Mouse (Mus musculus) lung, embryonic 16.5 days (tissue): ENCODE data around the gene Tepp. TPM values are rescaled to one million over a fixed set of nuclear protein-coding genes. Genes with fewer than 3 reads are reported as not detected.

Experiments used
- ATAC-seq: fragments of 200-750 bp; cut with Nextera tagmentation; 2 replicates; pipeline ENCODE4 v1.8.0; 2017; ENCODE audit warnings: low read depth, mild to moderate bottlenecking, moderate library complexity
- H3K27ac ChIP-seq: fragments of 300-500 bp; sonication (generic); 2 replicates; pipeline ENCODE4 v1.5.1; 2014; ENCODE audit warnings: mild to moderate bottlenecking, control low read depth, low read length
- H3K27me3 ChIP-seq: fragments of 300-500 bp; sonication (generic); 2 replicates; pipeline ENCODE4 v1.6.1; 2014; ENCODE audit warnings: low read depth, low read length, mixed read lengths; ENCODE audit not compliant: control insufficient read depth, insufficient read depth
- H3K36me3 ChIP-seq: fragments of 300-500 bp; sonication (generic); 2 replicates; pipeline ENCODE4 v1.6.1; 2014; ENCODE audit warnings: low read length; ENCODE audit not compliant: control insufficient read depth, insufficient read depth
- H3K4me1 ChIP-seq: fragments of 300-500 bp; sonication (generic); replicated peaks from 2 replicates; pipeline ENCODE4 v1.6.1; 2014; ENCODE audit warnings: low read length, mixed read lengths; ENCODE audit not compliant: control insufficient read depth, insufficient read depth
- H3K4me2 ChIP-seq: fragments of 300-500 bp; sonication (generic); 2 replicates; pipeline ENCODE4 v1.6.1; 2014; ENCODE audit warnings: low read depth, low read length, control low read depth
- H3K4me3 ChIP-seq: fragments of 300-500 bp; sonication (generic); 2 replicates; pipeline ENCODE4 v1.5.1; 2014; ENCODE audit warnings: mild to moderate bottlenecking, low read length, control low read depth
- H3K9ac ChIP-seq: fragments of 300-500 bp; sonication (generic); 2 replicates; pipeline ENCODE4 v1.6.1; 2014; ENCODE audit warnings: low read length, control low read depth
- H3K9me3 ChIP-seq: fragments of 300-500 bp; sonication (generic); 2 replicates; pipeline ENCODE4 v1.6.1; 2016; ENCODE audit warnings: low read length; ENCODE audit not compliant: control insufficient read depth
- WGBS: fragments of 180-500 bp; shearing (Covaris S2); extraction: QIAGEN DNeasy Blood & Tissue Kit; methylation state at CpG from one replicate; pipeline ENCODE4 v1.1.7; 2014; 5-methylcytosine and 5-hydroxymethylcytosine counted together
- polyA plus RNA-seq: library from polyadenylated mRNA; unstranded; fragments of >200 nt; fragmentation: Nextera tagmentation; extraction: Ambion mirVana; gene quantifications from 2 replicates; pipeline ENCODE4 v1.2.1, GENCODE M21; 2015

The Tepp gene
- polyA plus RNA-seq, 1 experiment from 2014 or later = 0.45 TPM

DNA sequence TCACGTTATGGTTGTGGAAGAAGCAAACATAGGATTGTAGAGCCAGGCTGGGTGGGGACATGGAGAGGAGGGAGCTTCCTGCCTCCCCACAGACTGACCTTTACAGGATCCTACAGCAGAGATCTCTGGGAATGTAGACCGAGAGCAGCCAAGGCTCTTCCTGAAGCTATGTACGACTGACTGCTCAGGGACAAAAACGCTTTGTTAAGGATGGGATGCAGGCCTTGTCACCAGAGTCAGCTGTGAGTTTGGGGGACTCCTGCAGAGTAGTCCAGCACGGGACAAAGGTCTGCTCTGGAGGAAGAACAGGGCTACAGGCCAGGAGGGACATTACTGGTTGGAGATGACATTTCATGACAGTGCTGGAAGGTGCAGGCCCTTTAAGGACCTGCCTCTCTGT lies 14.3 kb downstream of the Tepp start:
- Histone ChIP-seq H3K9me3 (no peaks in the 10 kb centered on the region), H3K27ac (no peak overlapping the region), H3K36me3 (peaks cover 37% of the 10 kb centered on the region), H3K4me1 (peaks cover 11% of the 10 kb centered on the region), H3K4me2 (no peak overlapping the region), H3K9ac (no peak overlapping the region), H3K4me3 (no peak overlapping the region), H3K27me3 (no peaks in the 10 kb centered on the region)
- ATAC-seq = no peak
- 37% methylated on average over 5 of the region's 5 CpGs for WGBS

DNA sequence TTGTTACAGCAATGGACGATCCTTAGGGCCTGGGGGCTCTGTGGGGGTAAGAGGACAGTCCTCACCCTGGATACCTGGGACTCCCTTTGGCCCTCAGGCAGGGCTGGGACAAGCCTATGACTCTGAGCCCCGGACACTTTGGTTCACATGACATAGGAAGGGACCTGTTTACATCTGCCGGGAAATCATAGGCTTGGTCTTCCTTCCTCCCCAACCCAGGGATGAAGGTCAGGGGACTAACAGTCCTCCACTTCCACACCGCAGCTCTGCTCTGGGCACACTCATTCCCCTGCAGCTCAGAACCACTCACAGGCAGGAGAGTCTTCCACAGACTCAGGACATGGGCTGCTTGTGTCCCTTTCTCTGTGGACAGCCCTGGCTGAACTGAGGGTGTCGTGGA lies 16.5 kb downstream of the Tepp start:
- peaks cover 12% of the 10 kb centered on the region for H3K4me1 ChIP-seq
- WGBS = 79% methylated on average over 5 of the region's 5 CpGs
- no peak overlapping the region for H3K9ac ChIP-seq
- H3K27me3 ChIP-seq = no peaks in the 10 kb centered on the region
- H3K4me2 ChIP-seq = no peak overlapping the region
- no peak overlapping the region for H3K4me3 ChIP-seq
- no peak overlapping the region for H3K27ac ChIP-seq
- no peak for ATAC-seq
- no peaks in the 10 kb centered on the region for H3K9me3 ChIP-seq
- H3K36me3 ChIP-seq = peaks cover 37% of the 10 kb centered on the region

DNA sequence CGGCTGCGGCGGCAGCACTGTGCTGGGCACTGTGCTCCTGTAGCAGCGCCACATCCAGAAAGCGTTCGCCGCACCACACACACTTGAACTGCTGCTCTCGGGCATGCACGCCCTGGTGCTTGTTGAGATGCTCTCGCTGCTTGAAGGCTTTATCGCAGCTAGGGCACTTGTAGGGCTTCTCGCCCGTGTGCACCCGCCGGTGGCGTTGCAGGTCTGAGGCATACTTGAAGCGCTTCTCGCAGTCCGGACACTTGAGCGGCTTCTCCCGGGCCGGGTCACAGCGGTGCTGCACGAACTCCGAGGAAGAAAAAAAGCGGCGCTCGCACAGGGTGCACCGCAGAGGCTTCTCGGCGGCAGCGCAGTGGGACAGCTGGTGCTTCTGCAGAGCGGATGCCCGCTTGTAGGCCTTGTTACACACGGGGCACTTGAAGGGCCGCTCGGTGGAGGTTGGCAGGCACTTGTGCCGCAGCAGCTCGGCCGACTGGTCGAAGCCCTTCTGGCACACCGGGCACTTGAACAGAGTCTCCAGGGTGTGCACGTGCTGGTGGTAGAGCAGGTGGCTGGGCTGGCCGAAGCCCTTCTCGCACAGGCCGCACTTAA lies 17.6 kb downstream of the Tepp start:
- peaks cover 37% of the 10 kb centered on the region for H3K36me3 ChIP-seq
- WGBS = 85% methylated on average over 46 of the region's 46 CpGs
- ATAC-seq = no peak

DNA sequence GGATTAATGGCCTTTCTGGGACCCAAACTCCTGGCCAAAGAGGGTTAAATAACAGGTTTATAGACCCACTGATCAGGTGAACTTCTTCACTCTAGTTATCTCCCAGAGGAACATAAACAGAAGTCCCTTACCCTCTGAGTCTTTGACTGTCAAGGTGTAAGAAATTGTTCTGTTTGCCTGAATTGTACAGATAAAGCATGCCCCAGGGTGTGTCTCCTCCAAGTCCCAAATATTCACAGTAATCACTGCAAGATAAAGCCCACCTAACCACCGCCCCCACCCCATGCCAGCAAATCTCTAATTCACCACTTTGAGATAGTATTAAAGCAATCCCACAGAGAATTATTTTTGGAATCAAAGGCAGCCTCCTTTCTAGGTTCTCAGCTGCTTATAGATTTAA lies 20.0 kb downstream of the Tepp start:
- H3K4me3 ChIP-seq = peak overlapping the region; percentile 91
- H3K27me3 ChIP-seq = no peaks in the 10 kb centered on the region
- peaks cover 15% of the 10 kb centered on the region for H3K4me1 ChIP-seq
- WGBS = 61% methylated on average over 1 of the region's 1 CpGs
- H3K27ac ChIP-seq = peak overlapping the region; percentile 98
- no peak for ATAC-seq
- peak overlapping the region; percentile 93 for H3K9ac ChIP-seq
- H3K36me3 ChIP-seq = peaks cover 40% of the 10 kb centered on the region
- H3K4me2 ChIP-seq = peak overlapping the region; percentile 55
- H3K9me3 ChIP-seq = no peaks in the 10 kb centered on the region

More for the DNA sequence above, 17.6 kb downstream of the Tepp start:
- Histone ChIP-seq H3K4me2 (no peak overlapping the region), H3K27ac (no peak overlapping the region), H3K9me3 (no peaks in the 10 kb centered on the region), H3K27me3 (no peaks in the 10 kb centered on the region), H3K4me3 (no peak overlapping the region), H3K4me1 (peaks cover 15% of the 10 kb centered on the region), H3K9ac (no peak overlapping the region)

DNA sequence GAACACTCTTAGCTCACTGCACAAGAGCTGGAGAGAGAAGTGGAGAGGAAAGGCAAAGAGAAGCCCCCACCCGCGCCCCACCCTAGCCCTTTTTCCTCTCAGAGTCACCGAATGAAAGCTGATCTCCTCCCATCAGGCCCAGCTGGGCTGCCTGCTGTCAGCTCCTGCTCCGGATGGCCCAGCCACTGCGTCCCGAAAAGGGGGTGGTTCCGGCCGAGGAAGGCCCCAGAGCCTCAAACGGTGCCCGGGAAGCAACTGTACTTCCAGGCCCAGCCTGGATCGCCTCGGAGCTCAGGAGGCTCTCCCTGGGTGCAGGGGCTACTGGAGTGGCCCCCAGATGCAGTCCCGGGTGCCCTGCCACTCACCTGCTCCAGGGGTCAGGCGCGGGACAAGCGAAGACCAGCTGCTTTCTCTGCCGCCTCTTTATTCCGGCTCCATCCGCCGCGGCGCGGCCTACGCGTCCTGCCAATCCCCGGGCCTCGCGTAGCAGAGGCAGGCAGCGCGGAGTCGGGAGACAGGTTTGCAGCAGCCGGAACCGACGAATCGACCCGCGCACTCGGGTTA lies 20.9 kb downstream of the Tepp start:
- 0% methylated on average over 38 of the region's 38 CpGs for WGBS

DNA sequence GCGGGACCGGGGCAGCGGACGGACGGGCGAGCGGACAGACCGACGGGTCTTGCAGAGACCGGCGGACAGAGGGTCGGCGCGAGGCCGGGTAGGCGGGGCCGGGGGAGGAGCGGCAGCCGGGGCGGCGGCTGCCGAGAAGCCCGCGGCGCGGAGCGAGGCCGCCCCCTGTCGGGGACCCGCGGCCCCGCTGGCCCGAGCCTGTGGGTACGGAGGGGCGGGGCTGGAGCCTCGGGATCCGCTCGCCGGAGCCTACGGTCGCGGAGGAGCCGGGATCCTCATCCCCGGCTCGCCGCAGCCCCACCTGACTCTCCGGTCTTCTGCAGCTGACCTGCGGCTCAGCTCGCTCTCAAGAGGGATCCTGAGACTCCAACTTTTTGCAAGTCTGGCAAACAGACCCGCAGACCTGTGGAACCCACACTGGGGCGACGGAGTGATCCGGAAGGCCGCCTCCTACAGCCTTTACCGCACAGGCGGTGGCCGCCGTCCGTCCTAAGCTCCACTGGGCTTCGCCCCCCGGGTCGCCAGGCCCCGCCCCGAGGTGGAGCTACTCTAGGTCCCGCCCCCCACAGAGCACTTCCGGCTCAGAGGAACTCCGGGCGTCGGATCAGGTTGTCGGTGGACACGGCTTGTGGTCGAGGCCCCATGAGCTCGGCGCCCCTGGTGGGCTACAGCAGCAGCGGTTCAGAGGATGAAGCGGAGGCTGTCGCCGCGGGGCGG lies 21.5 kb downstream of the Tepp start, which contains the start of the genes Zfp319 and Usb1:
Gene Zfp319 (minus strand): TSS at position 231 of the 717 bp plus-strand sequence.
Gene Usb1 (plus strand): TSS at position 565 of the 717 bp plus-strand sequence.
- peak within 1 kb of the TSS; percentile 55 for H3K4me2 ChIP-seq
- 0% methylated on average over 44 of the region's 80 CpGs for WGBS
- H3K4me1 ChIP-seq = peaks cover 15% of the 10 kb centered on the region
- peak; percentile 95 for ATAC-seq
- H3K4me3 ChIP-seq = peak within 1 kb of the TSS; percentile 91
- H3K9me3 ChIP-seq = no peaks in the 10 kb centered on the region
- H3K27ac ChIP-seq = peak within 1 kb of the TSS; percentile 98
- no peaks in the 10 kb centered on the region for H3K27me3 ChIP-seq
- H3K9ac ChIP-seq = peak within 1 kb of the TSS; percentile 93
- H3K36me3 ChIP-seq = peaks cover 34% of the 10 kb centered on the region

More for the DNA sequence above, 20.9 kb downstream of the Tepp start:
- no peaks in the 10 kb centered on the region for H3K27me3 ChIP-seq
- peak overlapping the region; percentile 55 for H3K4me2 ChIP-seq
- H3K9me3 ChIP-seq = no peaks in the 10 kb centered on the region
- peak; percentile 54 for ATAC-seq
- peak overlapping the region; percentile 93 for H3K9ac ChIP-seq
- peak overlapping the region; percentile 91 for H3K4me3 ChIP-seq
- peaks cover 38% of the 10 kb centered on the region for H3K36me3 ChIP-seq
- peaks cover 15% of the 10 kb centered on the region for H3K4me1 ChIP-seq
- peak overlapping the region; percentile 98 for H3K27ac ChIP-seq

DNA sequence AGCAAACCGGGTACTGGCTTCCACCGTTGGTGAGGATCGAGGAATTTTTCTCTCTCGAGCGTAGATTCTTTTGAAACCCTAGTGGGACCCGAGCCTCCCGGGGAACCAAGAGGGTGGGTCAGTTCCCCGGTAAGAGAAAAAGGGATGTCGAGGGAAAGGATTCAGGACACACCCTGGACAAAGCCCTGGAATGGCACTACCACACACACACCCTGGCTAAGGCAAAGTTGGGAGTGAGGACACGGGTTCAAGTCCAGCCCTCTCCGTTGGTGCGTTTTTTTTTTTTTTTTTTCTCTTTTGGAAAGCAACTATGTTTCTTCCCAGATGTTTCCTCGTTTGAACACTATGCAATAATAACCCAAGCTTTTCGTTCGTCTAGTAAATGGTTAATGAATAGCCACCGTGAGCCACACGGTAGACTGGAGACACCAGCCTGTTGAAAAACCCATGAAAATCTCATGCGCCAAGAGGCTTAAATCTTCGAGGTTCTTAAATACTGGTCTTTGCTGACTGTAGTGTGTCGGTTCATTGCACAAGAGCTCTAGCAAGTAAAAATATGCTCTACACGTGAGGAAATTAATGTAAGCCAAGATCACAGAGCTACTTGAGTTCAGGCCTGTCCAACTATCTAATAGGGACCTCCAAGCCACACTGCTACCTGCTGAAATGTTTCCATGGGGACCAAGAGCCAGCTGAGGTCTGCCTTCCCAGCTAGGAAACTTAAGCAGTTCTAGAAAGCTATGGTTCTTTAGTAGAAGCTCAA lies 22.3 kb downstream of the Tepp start:
- no peak for ATAC-seq
- H3K36me3 ChIP-seq = peaks cover 30% of the 10 kb centered on the region
- H3K27ac ChIP-seq = peak overlapping the region; percentile 98
- peak overlapping the region; percentile 91 for H3K4me3 ChIP-seq
- H3K27me3 ChIP-seq = no peaks in the 10 kb centered on the region
- WGBS = 11% methylated on average over 21 of the region's 21 CpGs
- H3K4me1 ChIP-seq = peaks cover 15% of the 10 kb centered on the region
- peak overlapping the region; percentile 55 for H3K4me2 ChIP-seq
- peak overlapping the region; percentile 93 for H3K9ac ChIP-seq
- H3K9me3 ChIP-seq = no peaks in the 10 kb centered on the region

DNA sequence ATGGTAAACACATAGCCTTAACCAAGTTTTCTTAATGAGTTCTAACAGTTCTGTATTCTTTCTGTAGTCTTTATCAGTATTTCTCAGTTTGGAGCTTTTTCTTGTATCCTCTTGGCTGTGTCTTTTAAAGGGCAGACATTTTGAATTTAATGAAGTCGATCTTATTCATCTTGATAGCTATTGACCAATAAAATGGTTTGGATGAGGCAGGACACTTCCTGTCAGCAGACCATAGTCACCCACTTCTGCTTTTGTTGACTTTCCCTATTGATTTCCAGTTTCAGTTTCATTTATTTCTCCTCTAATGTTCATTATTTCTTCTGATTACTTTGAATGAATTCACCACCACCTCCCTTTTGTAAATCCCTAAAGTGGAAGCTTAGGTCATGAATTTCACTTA lies 25.3 kb downstream of the Tepp start:
- ATAC-seq = no peak
- H3K27me3 ChIP-seq = no peaks in the 10 kb centered on the region
- H3K4me2 ChIP-seq = no peak overlapping the region
- H3K4me1 ChIP-seq = peaks cover 5% of the 10 kb centered on the region
- H3K9me3 ChIP-seq = no peaks in the 10 kb centered on the region
- no peak overlapping the region for H3K27ac ChIP-seq
- H3K4me3 ChIP-seq = no peak overlapping the region
- H3K9ac ChIP-seq = no peak overlapping the region
- peaks cover 11% of the 10 kb centered on the region for H3K36me3 ChIP-seq
- WGBS = 86% methylated on average over 1 of the region's 1 CpGs

DNA sequence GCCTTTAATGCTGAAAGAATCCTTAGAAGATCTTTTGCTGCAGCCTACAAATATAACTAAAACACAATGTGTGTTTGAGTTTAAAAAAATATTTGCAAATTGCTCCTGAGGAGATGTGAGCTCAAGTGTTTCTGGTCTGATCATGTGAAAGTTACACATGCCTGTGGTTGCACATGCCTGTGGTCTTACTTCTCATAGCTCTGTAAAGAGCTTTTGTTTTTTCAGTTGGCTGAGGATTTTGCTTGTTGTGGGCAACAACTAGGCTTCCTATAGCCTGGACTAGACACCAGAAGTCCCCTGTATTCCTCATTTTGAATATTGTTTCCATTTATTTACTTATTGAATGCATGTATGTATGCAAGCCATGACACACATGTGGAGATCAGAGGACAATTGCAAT lies 26.0 kb downstream of the Tepp start:
- Histone ChIP-seq H3K36me3 (peaks cover 14% of the 10 kb centered on the region), H3K9me3 (no peaks in the 10 kb centered on the region), H3K27me3 (no peaks in the 10 kb centered on the region), H3K27ac (no peak overlapping the region), H3K4me1 (peaks cover 5% of the 10 kb centered on the region), H3K4me2 (no peak overlapping the region), H3K4me3 (no peak overlapping the region), H3K9ac (no peak overlapping the region)
- no peak for ATAC-seq
